Mouse (Mus musculus) C2C12 (cell line): ENCODE results near the gene Ino80. TPM values are rescaled to one million over a fixed set of nuclear protein-coding genes. Genes with fewer than 3 reads are reported as not detected.

ENCODE experiments used
- H3K27me3 ChIP-seq: one replicate; pipeline ENCODE4 v1.6.1; 2011; ENCODE audit not compliant: control insufficient read depth, insufficient read depth, insufficient read length
- H3K36me3 ChIP-seq: one replicate; pipeline ENCODE4 v1.6.1; 2011; ENCODE audit not compliant: control insufficient read depth, insufficient read depth
- H3K4me3 ChIP-seq: one replicate; pipeline ENCODE4 v1.5.1; 2011; ENCODE audit warnings: mild to moderate bottlenecking, control low read depth; ENCODE audit not compliant: poor library complexity, insufficient read depth, severe bottlenecking
- H3K79me2 ChIP-seq: one replicate; pipeline ENCODE4 v1.6.1; 2011; ENCODE audit not compliant: control insufficient read depth, insufficient read depth
- H3K79me3 ChIP-seq: one replicate; pipeline ENCODE4 v1.6.1; 2011; ENCODE audit warnings: low read depth, control low read depth
- H3ac ChIP-seq: one replicate; pipeline ENCODE3; 2011; ENCODE audit warnings: low read depth; ENCODE audit not compliant: control insufficient read depth, insufficient read length
- CEBPB ChIP-seq: IDR thresholded peaks from one replicate; pipeline ENCODE4 v1.6.1; 2011; ENCODE audit warnings: low read depth, mild to moderate bottlenecking, control low read depth, moderate library complexity
- CTCF ChIP-seq: IDR thresholded peaks from one replicate; pipeline ENCODE4 v1.5.1; 2011; ENCODE audit not compliant: control insufficient read depth, insufficient read depth, insufficient read length
- FOSL1 ChIP-seq: IDR thresholded peaks from one replicate; pipeline ENCODE4 v1.8.0; 2011; ENCODE audit warnings: mild to moderate bottlenecking, low read length; ENCODE audit not compliant: poor library complexity, insufficient read depth, severe bottlenecking
- MAX ChIP-seq: IDR thresholded peaks from one replicate; pipeline ENCODE4 v1.6.1; 2011; ENCODE audit warnings: mild to moderate bottlenecking, control low read depth
- MYOD1 ChIP-seq: IDR thresholded peaks from one replicate; pipeline ENCODE4 v1.6.1; 2011; ENCODE audit warnings: low read depth; ENCODE audit not compliant: control insufficient read depth, insufficient read length
- MYOG ChIP-seq: IDR thresholded peaks from one replicate; pipeline ENCODE4 v1.6.1; 2011; ENCODE audit not compliant: control insufficient read depth, insufficient read length; ENCODE audit errors: extremely low read depth
- USF1 ChIP-seq: IDR thresholded peaks from one replicate; pipeline ENCODE4 v1.6.1; 2011; ENCODE audit warnings: low read depth, mild to moderate bottlenecking, control low read depth, moderate library complexity
- polyA plus RNA-seq: library from polyadenylated mRNA; unstranded; fragments of >200 nt; fragmentation: generic; extraction: Trizol; gene quantifications from one replicate; pipeline ENCODE4 v1.2.1, GENCODE M21; 2012; ENCODE audit warnings: missing spikeins

The Ino80 gene
- polyA plus RNA-seq, 1 experiment = 5.7 TPM

- Histone ChIP-seq H3K79me2 (no peaks in the 10 kb centered on the region), H3K36me3 (no peaks in the 10 kb centered on the region), H3K79me3 (no peaks in the 10 kb centered on the region), H3K4me3 (no peak overlapping the region), H3ac (no peak overlapping the region), H3K27me3 (peaks cover 57% of the 10 kb centered on the region)
- no peak for TF ChIP-seq FOSL1
- no peak for TF ChIP-seq CTCF
- no peak for TF ChIP-seq MYOG
- TF ChIP-seq USF1 = no peak
- TF ChIP-seq CEBPB = no peak
- TF ChIP-seq MAX = no peak
- no peak for TF ChIP-seq MYOD1
Measured at GRCm38 (mm10) chr2:119332177-119332661, 145.3 kb downstream of the Ino80 start.

GRCm38 (mm10) chr2:119330795-119331194, 146.7 kb downstream of the Ino80 start:
- Histone ChIP-seq H3K36me3 (no peaks in the 10 kb centered on the region), H3ac (no peak overlapping the region), H3K79me2 (no peaks in the 10 kb centered on the region), H3K27me3 (peaks cover 68% of the 10 kb centered on the region), H3K4me3 (no peak overlapping the region), H3K79me3 (no peaks in the 10 kb centered on the region)
- no peak for TF ChIP-seq CEBPB
- TF ChIP-seq USF1 = no peak
- TF ChIP-seq CTCF = no peak
- no peak for TF ChIP-seq FOSL1
- no peak for TF ChIP-seq MAX
- no peak for TF ChIP-seq MYOG

- H3K27me3 ChIP-seq = peaks cover 81% of the 10 kb centered on the region
Measured at GRCm38 (mm10) chr2:119329123-119329817, 148.2 kb downstream of the Ino80 start.

GRCm38 (mm10) chr2:119328546-119328945, 148.9 kb downstream of the Ino80 start:
- no peak for TF ChIP-seq USF1
- TF ChIP-seq CTCF = no peak
- H3K79me2 ChIP-seq = no peaks in the 10 kb centered on the region

More at GRCm38 (mm10) chr2:119329123-119329817, 148.2 kb downstream of the Ino80 start:
- H3K79me2 ChIP-seq = no peaks in the 10 kb centered on the region
- H3K79me3 ChIP-seq = no peaks in the 10 kb centered on the region
- H3K36me3 ChIP-seq = no peaks in the 10 kb centered on the region
- TF ChIP-seq MYOG (no peak), FOSL1 (no peak), CEBPB (no peak), MYOD1 (no peak), MAX (no peak), USF1 (no peak)
- no peak overlapping the region for H3K4me3 ChIP-seq
- H3ac ChIP-seq = no peak overlapping the region

GRCm38 (mm10) chr2:119327942-119328526, 149.5 kb downstream of the Ino80 start:
- peaks cover 78% of the 10 kb centered on the region for H3K27me3 ChIP-seq

More at GRCm38 (mm10) chr2:119328546-119328945, 148.9 kb downstream of the Ino80 start:
- Histone ChIP-seq H3ac (no peak overlapping the region), H3K27me3 (peaks cover 78% of the 10 kb centered on the region), H3K4me3 (no peak overlapping the region), H3K36me3 (no peaks in the 10 kb centered on the region), H3K79me3 (no peaks in the 10 kb centered on the region)

GRCm38 (mm10) chr2:119327102-119327480, 150.4 kb downstream of the Ino80 start:
- Histone ChIP-seq H3K79me2 (no peaks in the 10 kb centered on the region), H3K27me3 (peaks cover 72% of the 10 kb centered on the region), H3ac (no peak overlapping the region), H3K36me3 (no peaks in the 10 kb centered on the region), H3K4me3 (no peak overlapping the region), H3K79me3 (no peaks in the 10 kb centered on the region)
- TF ChIP-seq USF1 = no peak

More at GRCm38 (mm10) chr2:119327942-119328526, 149.5 kb downstream of the Ino80 start:
- Histone ChIP-seq H3K79me2 (no peaks in the 10 kb centered on the region), H3K79me3 (no peaks in the 10 kb centered on the region), H3K36me3 (no peaks in the 10 kb centered on the region), H3K4me3 (no peak overlapping the region), H3ac (no peak overlapping the region)
- TF ChIP-seq MYOD1 (no peak), FOSL1 (no peak), MYOG (no peak), CEBPB (no peak), USF1 (no peak), CTCF (no peak), MAX (no peak)
